Mouse (Mus musculus): ENCODE results near the gene Spa17. TPM values are rescaled to one million over a fixed set of nuclear protein-coding genes. Genes with fewer than 3 reads are reported as not detected.

The Spa17 gene
- polyA plus RNA-seq, 1 experiment from 2014 or later, result 6.0 TPM

GRCm38 (mm10) chr9:37616770-37617169, 3.2 kb upstream of the Spa17 start:
- no peak overlapping the region for H3K27ac ChIP-seq
- H3K4me1 ChIP-seq (replicated peaks), result no peaks in the 10 kb centered on the region
- no peak overlapping the region for H3K4me3 ChIP-seq (replicated peaks)
- no peak for ATAC-seq (ENCODE audit: insufficient number of reproducible peaks, insufficient read depth, low FRiP score, low TSS enrichment, low read depth)
- peak overlapping the region; percentile 27; the same call in 1 of the 2 replicates for H3K9ac ChIP-seq (replicated peaks)
- no peaks in the 10 kb centered on the region for H3K9me3 ChIP-seq
- H3K27me3 ChIP-seq, result 0 out of 2 replicates have a peak, but pooled peaks cover 8% of the 10 kb centered on the region
- 66% methylated on average over 2 of the region's 2 CpGs for WGBS
- no peaks in the 10 kb centered on the region for H3K36me3 ChIP-seq
- H3K4me2 ChIP-seq, result no peak overlapping the region

- Histone ChIP-seq H3K9me3 (no peaks in the 10 kb centered on the region), H3K4me2 (no peak overlapping the region), H3K36me3 (no peaks in the 10 kb centered on the region), H3K27ac (no peak overlapping the region), H3K4me1 (replicated peaks) (no peaks in the 10 kb centered on the region), H3K4me3 (replicated peaks) (no peak overlapping the region; the same call in 1 of the 2 replicates), H3K9ac (replicated peaks) (no peak overlapping the region), H3K27me3 (0 out of 2 replicates have a peak, but pooled peaks cover 8% of the 10 kb centered on the region)
- no peak for ATAC-seq (ENCODE audit: insufficient number of reproducible peaks, insufficient read depth, low FRiP score, low TSS enrichment, low read depth)
- 59% methylated on average over 5 of the region's 5 CpGs for WGBS
Observed at GRCm38 (mm10) chr9:37615220-37615619, 1.7 kb upstream of the Spa17 start.

- peaks cover 5% of the 10 kb centered on the region; the same call in 1 of the 2 replicates for H3K4me1 ChIP-seq (replicated peaks)
- H3K4me2 ChIP-seq, result peak overlapping the region; percentile 71; the same call in 1 of the 2 replicates
- H3K27me3 ChIP-seq, result 0 out of 2 replicates have a peak, but pooled peaks cover 8% of the 10 kb centered on the region
- H3K27ac ChIP-seq, result no peak overlapping the region
- H3K9ac ChIP-seq (replicated peaks), result no peak overlapping the region
- H3K9me3 ChIP-seq, result no peaks in the 10 kb centered on the region
- no peaks in the 10 kb centered on the region for H3K36me3 ChIP-seq
- 0 out of 2 replicates have a peak, but pooled peaks have one; percentile 4 for ATAC-seq (ENCODE audit: insufficient number of reproducible peaks, insufficient read depth, low FRiP score, low TSS enrichment, low read depth)
- H3K4me3 ChIP-seq (replicated peaks), result peak overlapping the region; percentile 65
Observed at GRCm38 (mm10) chr9:37614316-37614715, 794 bp upstream of the Spa17 start.

- peak overlapping the region; percentile 65 for H3K4me3 ChIP-seq (replicated peaks)
- H3K9ac ChIP-seq (replicated peaks), result peak overlapping the region; percentile 57; the same call in 1 of the 2 replicates
- no peak overlapping the region for H3K27ac ChIP-seq
- H3K4me2 ChIP-seq, result peak overlapping the region; percentile 71
- H3K9me3 ChIP-seq, result no peaks in the 10 kb centered on the region
- WGBS, result 23% methylated on average over 6 of the region's 6 CpGs
- 0 out of 2 replicates have a peak, but pooled peaks cover 8% of the 10 kb centered on the region for H3K27me3 ChIP-seq
- no peak; the same call in 1 of the 2 replicates for ATAC-seq (ENCODE audit: insufficient number of reproducible peaks, insufficient read depth, low FRiP score, low TSS enrichment, low read depth)
- peaks cover 6% of the 10 kb centered on the region; the same call in 1 of the 2 replicates for H3K4me1 ChIP-seq (replicated peaks)
- no peaks in the 10 kb centered on the region for H3K36me3 ChIP-seq
Observed at GRCm38 (mm10) chr9:37613911-37614280, 374 bp upstream of the Spa17 start.

- Histone ChIP-seq H3K4me1 (replicated peaks) (peaks cover 6% of the 10 kb centered on the region; the same call in 1 of the 2 replicates), H3K4me3 (replicated peaks) (no peak overlapping the region), H3K36me3 (no peaks in the 10 kb centered on the region), H3K4me2 (no peak overlapping the region), H3K9me3 (no peaks in the 10 kb centered on the region), H3K9ac (replicated peaks) (no peak overlapping the region), H3K27ac (no peak overlapping the region), H3K27me3 (no peaks in the 10 kb centered on the region)
- 46% methylated on average over 4 of the region's 4 CpGs for WGBS
- ATAC-seq (ENCODE audit: insufficient number of reproducible peaks, insufficient read depth, low FRiP score, low TSS enrichment, low read depth), result no peak
Observed at GRCm38 (mm10) chr9:37609558-37609957, 4.0 kb downstream of the Spa17 start.

GRCm38 (mm10) chr9:37605089-37605488, 8.4 kb downstream of the Spa17 start:
- no peak for ATAC-seq (ENCODE audit: insufficient number of reproducible peaks, insufficient read depth, low FRiP score, low TSS enrichment, low read depth)
- Histone ChIP-seq H3K9ac (replicated peaks) (no peak overlapping the region), H3K9me3 (no peaks in the 10 kb centered on the region), H3K4me1 (replicated peaks) (peaks cover 6% of the 10 kb centered on the region; the same call in 1 of the 2 replicates), H3K36me3 (no peaks in the 10 kb centered on the region), H3K4me2 (no peak overlapping the region), H3K27me3 (no peaks in the 10 kb centered on the region), H3K27ac (no peak overlapping the region), H3K4me3 (replicated peaks) (no peak overlapping the region)
- 95% methylated on average over 3 of the region's 3 CpGs for WGBS

- no peaks in the 10 kb centered on the region for H3K27me3 ChIP-seq
- no peak overlapping the region for H3K4me3 ChIP-seq (replicated peaks)
- no peak overlapping the region for H3K4me2 ChIP-seq
- 72% methylated on average over 2 of the region's 2 CpGs for WGBS
- no peaks in the 10 kb centered on the region for H3K4me1 ChIP-seq (replicated peaks)
- no peaks in the 10 kb centered on the region for H3K9me3 ChIP-seq
- no peak for ATAC-seq (ENCODE audit: insufficient number of reproducible peaks, insufficient read depth, low FRiP score, low TSS enrichment, low read depth)
- H3K9ac ChIP-seq (replicated peaks), result no peak overlapping the region
- H3K36me3 ChIP-seq, result no peaks in the 10 kb centered on the region
- H3K27ac ChIP-seq, result no peak overlapping the region
Observed at GRCm38 (mm10) chr9:37600538-37601205, 12.8 kb downstream of the Spa17 start.

- no peaks in the 10 kb centered on the region for H3K27me3 ChIP-seq
- H3K9ac ChIP-seq (replicated peaks), result no peak overlapping the region
- H3K9me3 ChIP-seq, result no peaks in the 10 kb centered on the region
- H3K36me3 ChIP-seq, result no peaks in the 10 kb centered on the region
- WGBS, result 89% methylated on average over 2 of the region's 2 CpGs
- no peak overlapping the region for H3K27ac ChIP-seq
- no peaks in the 10 kb centered on the region for H3K4me1 ChIP-seq (replicated peaks)
- no peak overlapping the region for H3K4me2 ChIP-seq
- no peak for ATAC-seq (ENCODE audit: insufficient number of reproducible peaks, insufficient read depth, low FRiP score, low TSS enrichment, low read depth)
- H3K4me3 ChIP-seq (replicated peaks), result no peak overlapping the region
Observed at GRCm38 (mm10) chr9:37598637-37599036, 14.9 kb downstream of the Spa17 start.

DNA sequence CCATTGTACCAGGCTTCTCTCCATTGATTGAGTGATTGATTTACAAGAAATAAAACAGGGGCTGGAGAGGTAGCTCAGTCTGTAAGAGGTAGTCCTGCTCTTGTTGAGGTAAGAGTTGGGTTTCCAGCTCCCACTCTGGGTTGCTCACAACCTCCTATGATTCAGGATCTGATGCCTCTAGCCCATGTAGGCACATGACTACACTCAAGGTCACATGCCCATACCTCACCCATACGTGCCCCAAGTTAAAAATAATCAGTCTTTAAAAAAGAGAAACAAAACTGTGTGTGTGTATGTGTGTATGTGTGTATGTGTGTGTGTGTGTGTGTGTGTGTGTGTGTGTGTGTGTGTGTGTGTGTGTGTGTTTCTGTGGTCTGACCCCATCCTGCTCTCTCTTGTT, 18.0 kb downstream of the Spa17 start:
- Histone ChIP-seq H3K27ac (no peak overlapping the region), H3K9ac (replicated peaks) (no peak overlapping the region), H3K9me3 (no peaks in the 10 kb centered on the region), H3K4me3 (replicated peaks) (no peak overlapping the region), H3K4me1 (replicated peaks) (no peaks in the 10 kb centered on the region), H3K36me3 (no peaks in the 10 kb centered on the region), H3K4me2 (no peak overlapping the region), H3K27me3 (no peaks in the 10 kb centered on the region)
- 86% methylated on average over 1 of the region's 1 CpGs for WGBS
- no peak for ATAC-seq (ENCODE audit: insufficient number of reproducible peaks, insufficient read depth, low FRiP score, low TSS enrichment, low read depth)

GRCm38 (mm10) chr9:37593690-37594089, 19.8 kb downstream of the Spa17 start:
- Histone ChIP-seq H3K4me1 (replicated peaks) (no peaks in the 10 kb centered on the region), H3K9ac (replicated peaks) (no peak overlapping the region), H3K27ac (no peak overlapping the region), H3K36me3 (no peaks in the 10 kb centered on the region), H3K4me2 (no peak overlapping the region), H3K27me3 (no peaks in the 10 kb centered on the region), H3K9me3 (no peaks in the 10 kb centered on the region), H3K4me3 (replicated peaks) (no peak overlapping the region)
- 79% methylated on average over 3 of the region's 3 CpGs for whole genome bisulfite sequencing
- ATAC-seq (ENCODE audit: insufficient number of reproducible peaks, insufficient read depth, low FRiP score, low TSS enrichment, low read depth), result no peak

GRCm38 (mm10) chr9:37592633-37593032, 20.9 kb downstream of the Spa17 start:
- Histone ChIP-seq H3K4me1 (replicated peaks) (no peaks in the 10 kb centered on the region), H3K4me2 (no peak overlapping the region), H3K27ac (no peak overlapping the region), H3K27me3 (no peaks in the 10 kb centered on the region), H3K9ac (replicated peaks) (no peak overlapping the region), H3K9me3 (no peaks in the 10 kb centered on the region), H3K36me3 (no peaks in the 10 kb centered on the region), H3K4me3 (replicated peaks) (no peak overlapping the region)
- whole genome bisulfite sequencing, result 65% methylated on average over 6 of the region's 6 CpGs
- ATAC-seq (ENCODE audit: insufficient number of reproducible peaks, insufficient read depth, low FRiP score, low TSS enrichment, low read depth), result no peak

DNA sequence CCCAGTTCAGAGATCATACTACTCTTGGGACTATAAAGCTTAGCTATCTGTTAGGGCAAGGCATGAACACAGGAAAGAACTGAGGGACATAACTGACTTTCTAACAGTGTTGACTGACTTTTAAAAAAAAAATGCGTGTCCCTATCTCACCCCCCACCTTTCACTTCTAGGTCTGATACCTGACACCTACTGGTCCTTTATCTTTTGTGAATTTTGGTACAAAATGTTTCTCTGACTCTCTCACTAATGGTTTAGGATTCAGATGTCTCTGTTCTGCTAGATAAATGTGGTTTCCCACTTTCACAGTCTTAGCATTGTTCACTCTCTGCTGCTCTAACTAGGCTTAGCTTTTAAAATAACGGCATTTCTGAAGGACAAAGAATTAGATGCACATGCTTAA, 21.5 kb downstream of the Spa17 start:
- Histone ChIP-seq H3K9ac (replicated peaks) (no peak overlapping the region), H3K27me3 (no peaks in the 10 kb centered on the region), H3K4me2 (no peak overlapping the region), H3K4me1 (replicated peaks) (no peaks in the 10 kb centered on the region), H3K36me3 (no peaks in the 10 kb centered on the region), H3K9me3 (no peaks in the 10 kb centered on the region), H3K4me3 (replicated peaks) (no peak overlapping the region), H3K27ac (no peak overlapping the region)
- 72% methylated on average over 2 of the region's 2 CpGs for WGBS
- no peak for ATAC-seq (ENCODE audit: insufficient number of reproducible peaks, insufficient read depth, low FRiP score, low TSS enrichment, low read depth)

All from limb, embryonic 12.5 days (tissue).